Mouse (Mus musculus) heart, embryonic 15.5 days (tissue): ENCODE data around the gene Baiap2l1. TPM values are rescaled to one million over a fixed set of nuclear protein-coding genes. Genes with fewer than 3 reads are reported as not detected.
A peak's percentile ranks its signal among the peaks of the same experiment; 100 is the strongest.
"Not testable (repeated sequence)": the region's sequence is repeated elsewhere in the genome, so short reads cannot be mapped to it uniquely, and the experiment has no call there.

ENCODE experiments used
- ATAC-seq: fragments of 200-750 bp; cut with Nextera tagmentation; replicated peaks from 2 replicates; pipeline ENCODE4 v1.8.0; 2017; ENCODE audit warnings: low read depth, moderate TSS enrichment; ENCODE audit not compliant: insufficient number of reproducible peaks, insufficient read depth, low FRiP score
- H3K27ac ChIP-seq: fragments of 300-500 bp; sonication (generic); 2 replicates; pipeline ENCODE4 v1.5.1; 2015; ENCODE audit warnings: mild to moderate bottlenecking, inconsistent platforms
- H3K27me3 ChIP-seq: fragments of 300-500 bp; sonication (generic); 2 replicates; pipeline ENCODE4 v1.6.1; 2015; ENCODE audit warnings: inconsistent platforms
- H3K36me3 ChIP-seq: fragments of 300-500 bp; sonication (generic); 2 replicates; pipeline ENCODE4 v1.6.1; 2015; ENCODE audit warnings: mild to moderate bottlenecking, inconsistent platforms
- H3K4me1 ChIP-seq: fragments of 300-500 bp; sonication (generic); replicated peaks from 2 replicates; pipeline ENCODE4 v1.6.1; 2015; ENCODE audit warnings: inconsistent platforms
- H3K4me2 ChIP-seq: fragments of 300-500 bp; sonication (generic); 2 replicates; pipeline ENCODE4 v1.6.1; 2015; ENCODE audit warnings: inconsistent platforms, mild to moderate bottlenecking, moderate library complexity
- H3K4me3 ChIP-seq: fragments of 300-500 bp; sonication (generic); 2 replicates; pipeline ENCODE4 v1.5.1; 2015; ENCODE audit warnings: mild to moderate bottlenecking, inconsistent platforms
- H3K9ac ChIP-seq: fragments of 300-500 bp; sonication (generic); 2 replicates; pipeline ENCODE4 v1.6.1; 2015; ENCODE audit warnings: mild to moderate bottlenecking, inconsistent platforms
- H3K9me3 ChIP-seq: fragments of 300-500 bp; sonication (generic); replicated peaks from 2 replicates; pipeline ENCODE4 v1.6.1; 2016; ENCODE audit warnings: inconsistent platforms
- WGBS: fragments of 180-500 bp; shearing (Covaris S2); methylation state at CpG from one replicate; pipeline ENCODE4 v1.1.7; 2015; ENCODE audit warnings: mixed read lengths; 5-methylcytosine and 5-hydroxymethylcytosine counted together
- polyA plus RNA-seq: library from polyadenylated mRNA; unstranded; fragments of >200 nt; fragmentation: Nextera tagmentation; extraction: Ambion mirVana; gene quantifications from 2 replicates; pipeline ENCODE4 v1.2.1, GENCODE M21; 2015

Baiap2l1 gene
- polyA plus RNA-seq, 1 experiment from 2014 or later = 11.4 TPM

DNA sequence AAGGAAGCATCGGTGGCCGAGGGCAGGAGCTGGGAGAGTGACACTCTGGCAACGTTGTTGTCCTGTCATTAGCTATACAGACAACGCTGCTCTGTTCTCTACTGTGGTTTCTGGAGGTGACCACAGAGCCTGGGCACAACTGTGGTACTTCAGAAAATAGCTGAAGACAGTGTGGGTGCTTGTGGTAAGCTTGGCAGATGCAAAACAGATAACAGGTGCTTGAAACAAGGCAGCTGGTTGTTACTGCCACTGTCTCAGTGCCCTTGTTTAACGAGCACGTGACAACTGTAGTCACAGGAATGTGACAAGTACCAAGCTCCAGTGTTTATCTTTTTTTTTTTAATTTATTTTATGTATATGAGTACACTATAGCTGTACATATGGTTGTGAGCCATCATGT is 13.3 kb downstream of the Baiap2l1 start:
- H3K27ac ChIP-seq = no peak overlapping the region
- H3K4me3 ChIP-seq = no peak overlapping the region
- H3K4me2 ChIP-seq = no peak overlapping the region
- no peaks in the 10 kb centered on the region for H3K36me3 ChIP-seq
- 63% methylated on average over 6 of the region's 6 CpGs for WGBS
- no peak overlapping the region for H3K9ac ChIP-seq
- H3K4me1 ChIP-seq = no peaks in the 10 kb centered on the region
- ATAC-seq = no peak
- no peaks in the 10 kb centered on the region for H3K27me3 ChIP-seq
- no peaks in the 10 kb centered on the region for H3K9me3 ChIP-seq

DNA sequence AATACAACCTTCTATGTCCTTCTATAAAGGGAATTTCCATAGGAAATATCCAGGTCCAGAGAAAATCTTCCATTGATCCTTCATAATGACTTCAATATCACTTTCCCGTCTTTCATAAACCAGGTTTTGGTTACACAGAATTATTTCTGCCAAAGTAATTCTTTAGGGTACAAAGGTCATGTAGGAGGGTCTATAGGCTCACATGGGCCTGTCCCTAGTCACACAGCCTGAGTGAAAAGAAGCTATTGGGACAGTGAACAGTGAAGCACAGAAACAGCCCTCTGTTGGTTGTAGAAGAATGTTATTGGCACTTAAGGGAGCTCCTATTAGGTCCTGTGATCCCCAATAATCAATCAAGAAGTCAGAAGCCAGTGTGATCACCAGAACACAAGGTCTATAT is 16.8 kb downstream of the Baiap2l1 start:
- Histone ChIP-seq H3K36me3 (no peaks in the 10 kb centered on the region), H3K9me3 (no peaks in the 10 kb centered on the region), H3K4me3 (no peak overlapping the region), H3K27ac (no peak overlapping the region), H3K4me2 (no peak overlapping the region), H3K4me1 (peaks cover 8% of the 10 kb centered on the region), H3K9ac (no peak overlapping the region), H3K27me3 (no peaks in the 10 kb centered on the region)
- 75% methylated on average over 1 of the region's 1 CpGs for WGBS
- no peak for ATAC-seq

DNA sequence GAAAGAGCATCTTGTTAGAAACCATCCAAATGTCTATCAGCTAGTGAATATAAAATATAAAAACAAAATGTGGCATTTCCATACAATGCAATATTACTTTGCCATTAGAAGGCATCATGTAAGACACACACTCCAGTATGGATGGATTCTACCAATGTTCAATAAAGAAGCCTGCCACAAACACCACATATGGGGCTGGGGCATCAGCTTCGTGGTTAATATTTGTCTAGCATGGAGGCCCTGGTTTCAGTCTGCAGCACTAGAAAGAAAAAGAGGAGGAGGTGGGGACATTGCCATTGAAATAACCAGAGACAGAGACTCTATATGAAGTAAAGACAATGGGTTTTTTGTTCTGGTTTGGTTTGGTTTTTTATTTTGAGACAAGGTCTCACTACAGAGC is 19.1 kb downstream of the Baiap2l1 start:
- H3K27ac ChIP-seq = no peak overlapping the region
- H3K4me2 ChIP-seq = no peak overlapping the region
- no peak for ATAC-seq
- H3K9me3 ChIP-seq = no peaks in the 10 kb centered on the region
- H3K4me3 ChIP-seq = no peak overlapping the region
- 79% methylated on average over 1 of the region's 1 CpGs for whole genome bisulfite sequencing
- no peaks in the 10 kb centered on the region for H3K36me3 ChIP-seq
- no peak overlapping the region for H3K9ac ChIP-seq
- H3K4me1 ChIP-seq = peaks cover 8% of the 10 kb centered on the region
- no peaks in the 10 kb centered on the region for H3K27me3 ChIP-seq

DNA sequence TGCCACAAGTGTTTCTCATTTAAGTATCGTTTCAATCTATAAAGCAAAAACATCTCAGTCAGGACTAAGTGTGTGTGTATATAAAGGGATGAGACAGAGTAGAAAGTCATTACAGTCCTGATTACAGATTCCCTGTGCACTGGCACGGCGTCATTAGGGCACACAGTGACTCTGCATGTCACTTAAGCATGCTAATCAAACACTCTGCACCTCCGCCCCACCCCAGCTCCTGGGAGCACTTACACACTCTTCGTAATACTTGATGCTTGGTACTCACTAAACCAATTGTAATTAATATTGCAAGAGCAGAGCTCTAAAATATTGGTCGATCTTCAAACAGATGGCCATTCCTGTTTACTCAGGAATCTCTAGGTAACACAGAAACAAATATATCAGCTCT is 22.6 kb downstream of the Baiap2l1 start:
- not testable (repeated sequence) for H3K27ac ChIP-seq, H3K36me3 ChIP-seq, H3K4me3 ChIP-seq, H3K9me3 ChIP-seq, H3K9ac ChIP-seq, H3K27me3 ChIP-seq, H3K4me2 ChIP-seq, ATAC-seq
- peaks cover 12% of the 10 kb centered on the region for H3K4me1 ChIP-seq
- WGBS = 65% methylated on average over 6 of the region's 6 CpGs

DNA sequence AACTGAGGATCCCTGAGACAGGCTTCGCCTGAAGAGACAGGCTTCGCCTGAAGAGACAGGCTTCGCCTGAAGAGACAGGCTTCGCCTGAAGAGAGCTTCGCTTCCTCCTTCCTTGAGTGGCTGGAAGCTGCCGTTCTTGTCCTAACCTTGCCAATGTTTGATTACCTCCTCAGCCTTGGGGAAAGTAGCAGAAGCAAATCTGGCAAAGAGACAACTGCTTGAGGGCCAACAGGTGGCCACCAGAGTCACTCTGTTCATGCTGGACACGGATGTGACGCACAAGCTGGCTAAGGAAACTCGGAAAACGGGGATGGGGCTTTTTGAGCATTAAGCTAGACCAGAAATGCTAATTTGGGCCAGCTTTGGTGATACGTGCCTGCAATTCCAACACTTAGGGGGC is 23.9 kb downstream of the Baiap2l1 start:
- H3K36me3 ChIP-seq = no peaks in the 10 kb centered on the region
- ATAC-seq = no peak
- peaks cover 12% of the 10 kb centered on the region for H3K4me1 ChIP-seq
- no peak overlapping the region for H3K27ac ChIP-seq
- no peak overlapping the region for H3K9ac ChIP-seq
- H3K4me2 ChIP-seq = no peak overlapping the region
- H3K4me3 ChIP-seq = no peak overlapping the region
- no peaks in the 10 kb centered on the region for H3K9me3 ChIP-seq
- H3K27me3 ChIP-seq = no peaks in the 10 kb centered on the region
- 84% methylated on average over 11 of the region's 11 CpGs for WGBS

DNA sequence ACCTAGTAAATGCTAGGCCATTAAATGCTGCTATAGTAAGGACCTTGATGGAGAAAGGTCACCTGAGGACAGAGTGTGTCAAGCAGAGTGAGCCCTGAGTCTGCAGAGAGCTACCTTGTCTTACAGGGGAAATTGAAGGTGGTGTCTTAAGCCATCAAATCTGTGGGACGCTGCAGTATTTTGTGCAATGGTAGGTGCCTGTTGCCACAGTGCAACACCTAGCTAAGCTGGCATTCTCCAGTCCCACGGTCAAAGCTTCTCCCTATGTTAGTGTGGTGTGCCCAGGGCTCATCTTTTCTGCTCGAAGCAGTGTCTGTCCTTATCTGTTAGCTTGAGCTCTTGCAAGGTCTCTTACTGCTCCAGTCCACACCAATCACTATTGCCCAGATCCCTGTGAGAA is 35.2 kb downstream of the Baiap2l1 start:
- WGBS = 66% methylated on average over 3 of the region's 3 CpGs
- peaks cover 22% of the 10 kb centered on the region for H3K4me1 ChIP-seq
- no peaks in the 10 kb centered on the region for H3K9me3 ChIP-seq
- no peak overlapping the region for H3K9ac ChIP-seq
- H3K36me3 ChIP-seq = no peaks in the 10 kb centered on the region
- no peak overlapping the region for H3K4me2 ChIP-seq
- no peak for ATAC-seq
- no peaks in the 10 kb centered on the region for H3K27me3 ChIP-seq
- H3K27ac ChIP-seq = no peak overlapping the region
- H3K4me3 ChIP-seq = no peak overlapping the region

DNA sequence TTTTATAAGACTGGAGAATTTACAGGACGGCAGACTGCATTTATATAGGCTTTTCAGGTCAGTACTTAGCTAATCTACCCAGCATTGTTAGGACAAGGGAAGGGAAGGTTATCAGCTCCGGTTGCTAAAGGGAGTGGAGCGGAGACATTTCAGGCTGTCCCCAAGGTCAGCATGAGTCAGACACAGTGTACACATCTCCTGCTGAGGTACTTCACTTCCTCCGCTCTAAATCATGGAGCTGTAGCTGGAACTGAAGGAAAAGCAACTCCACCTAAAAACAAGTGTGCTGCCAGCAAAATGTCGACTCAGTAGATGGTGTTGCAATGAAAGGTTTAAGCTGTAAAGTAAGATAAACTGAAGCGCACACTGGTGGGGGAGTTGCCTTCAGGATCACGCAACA is 36.2 kb downstream of the Baiap2l1 start:
- Histone ChIP-seq H3K36me3 (no peaks in the 10 kb centered on the region), H3K4me2 (no peak overlapping the region; the same call in 1 of the 2 replicates), H3K4me3 (no peak overlapping the region), H3K27ac (peak overlapping the region; percentile 78), H3K9ac (no peak overlapping the region), H3K4me1 (peaks cover 22% of the 10 kb centered on the region), H3K9me3 (no peaks in the 10 kb centered on the region), H3K27me3 (no peaks in the 10 kb centered on the region)
- ATAC-seq = 0 out of 2 replicates have a peak, but pooled peaks have one; percentile 67
- WGBS = 22% methylated on average over 7 of the region's 7 CpGs

DNA sequence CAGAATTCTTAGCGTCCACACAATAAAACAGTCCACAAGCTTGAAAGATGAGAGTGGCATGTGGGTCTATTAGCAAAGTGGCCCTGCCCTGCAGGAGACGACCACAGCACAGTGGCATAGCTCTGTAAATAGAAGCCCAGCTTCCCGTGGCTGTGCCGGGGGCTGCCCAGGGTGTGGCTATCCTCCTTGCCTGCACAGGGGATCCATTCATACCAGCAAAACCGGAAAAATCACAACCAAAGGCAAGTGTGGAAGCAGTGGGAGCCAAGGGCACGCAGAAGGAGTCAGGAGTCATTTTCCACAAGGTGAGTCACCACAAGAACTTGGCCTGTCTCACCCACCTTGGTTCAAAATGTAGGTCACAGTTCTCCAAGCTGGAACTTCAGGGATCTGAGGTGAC is 39.6 kb downstream of the Baiap2l1 start:
- Histone ChIP-seq H3K9ac (no peak overlapping the region), H3K4me3 (no peak overlapping the region), H3K27ac (peak overlapping the region; percentile 18; the same call in 1 of the 2 replicates), H3K9me3 (no peaks in the 10 kb centered on the region), H3K4me1 (peaks cover 31% of the 10 kb centered on the region), H3K27me3 (no peaks in the 10 kb centered on the region), H3K4me2 (no peak overlapping the region), H3K36me3 (no peaks in the 10 kb centered on the region)
- WGBS = 45% methylated on average over 6 of the region's 6 CpGs
- ATAC-seq = no peak

DNA sequence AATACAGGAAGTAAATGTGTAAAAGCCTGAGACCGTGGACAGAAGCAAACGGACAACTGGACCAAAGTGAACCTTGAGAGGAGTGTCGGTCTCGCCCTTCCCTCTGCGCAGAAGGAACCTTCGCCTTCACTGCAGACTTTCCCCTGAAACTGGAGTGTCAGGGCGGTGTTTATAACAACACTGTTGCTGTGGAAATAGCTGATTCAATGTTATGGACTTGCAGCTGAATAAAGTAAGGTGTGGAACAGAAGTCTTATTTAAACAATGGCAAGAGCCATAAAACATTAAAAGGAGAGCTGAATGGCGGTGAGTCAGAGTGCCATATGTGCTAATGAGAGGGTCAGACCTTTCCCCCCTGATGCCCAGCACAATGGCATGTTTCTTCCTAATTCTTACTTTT is 40.5 kb downstream of the Baiap2l1 start:
- ATAC-seq = no peak
- H3K4me2 ChIP-seq = no peak overlapping the region
- no peak overlapping the region for H3K9ac ChIP-seq
- H3K36me3 ChIP-seq = no peaks in the 10 kb centered on the region
- peaks cover 36% of the 10 kb centered on the region for H3K4me1 ChIP-seq
- H3K27ac ChIP-seq = no peak overlapping the region
- no peaks in the 10 kb centered on the region for H3K9me3 ChIP-seq
- H3K27me3 ChIP-seq = no peaks in the 10 kb centered on the region
- no peak overlapping the region for H3K4me3 ChIP-seq
- 87% methylated on average over 8 of the region's 8 CpGs for WGBS

DNA sequence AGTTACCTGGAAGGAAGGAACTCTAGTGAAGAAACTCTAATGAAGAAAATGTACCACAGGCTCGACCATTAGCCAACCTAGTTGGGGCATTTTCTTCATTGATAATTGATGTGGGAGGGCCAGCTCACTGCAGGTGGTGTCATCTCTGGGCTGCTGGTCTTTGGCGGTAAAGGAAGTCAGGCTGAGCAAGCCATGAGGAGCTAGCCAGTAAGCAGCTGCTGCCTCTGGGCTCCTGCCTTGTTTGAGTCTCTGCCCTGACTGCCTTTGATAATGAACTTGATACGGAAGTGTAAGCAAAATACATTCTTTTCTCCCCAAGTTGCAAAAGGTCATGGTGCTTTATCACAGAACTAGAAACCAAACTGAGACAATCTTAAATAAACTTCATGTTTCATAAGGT is 41.5 kb downstream of the Baiap2l1 start:
- no peak for ATAC-seq
- H3K9ac ChIP-seq = no peak overlapping the region
- peaks cover 32% of the 10 kb centered on the region for H3K4me1 ChIP-seq
- H3K9me3 ChIP-seq = no peaks in the 10 kb centered on the region
- H3K36me3 ChIP-seq = no peaks in the 10 kb centered on the region
- H3K4me2 ChIP-seq = no peak overlapping the region
- WGBS = 67% methylated on average over 3 of the region's 3 CpGs
- H3K4me3 ChIP-seq = no peak overlapping the region
- H3K27me3 ChIP-seq = no peaks in the 10 kb centered on the region
- no peak overlapping the region for H3K27ac ChIP-seq

DNA sequence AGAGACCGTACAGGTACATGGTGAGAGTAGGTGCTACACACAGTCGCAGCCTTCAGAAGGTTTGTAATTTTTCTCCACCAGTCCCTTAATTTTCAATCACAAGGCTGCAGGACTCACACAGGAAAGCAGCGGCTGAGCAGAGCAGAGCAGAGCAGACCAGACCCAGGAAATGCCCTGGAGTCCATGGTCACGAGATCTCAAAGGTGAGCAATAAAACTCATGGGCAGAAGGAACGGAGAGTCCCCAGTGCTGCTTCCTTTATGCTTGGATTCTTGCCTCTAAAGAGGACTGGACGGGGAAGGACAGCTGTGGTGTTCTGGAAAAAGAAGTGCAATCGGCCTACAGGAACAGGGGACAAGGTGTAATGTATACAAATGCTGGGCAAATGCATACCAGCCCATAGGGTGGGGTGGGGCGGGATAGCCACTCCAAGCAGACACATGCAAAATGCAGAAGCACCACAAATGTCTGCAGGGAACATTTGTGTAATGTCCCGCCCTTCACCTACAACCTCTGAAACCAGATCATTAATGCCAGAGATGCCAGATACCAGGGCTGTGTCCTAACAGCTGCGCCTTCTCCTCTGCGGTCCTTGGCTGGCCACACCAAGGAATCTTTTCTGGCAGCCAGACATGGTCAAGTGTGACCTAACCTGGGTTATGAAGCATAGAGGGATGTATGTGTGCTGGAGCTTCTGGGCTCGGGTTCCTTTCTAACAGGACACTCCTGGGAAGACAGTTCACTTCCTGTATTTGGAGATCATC is 43.0 kb downstream of the Baiap2l1 start:
- no peak overlapping the region for H3K4me2 ChIP-seq
- no peak overlapping the region for H3K9ac ChIP-seq
- H3K27ac ChIP-seq = no peak overlapping the region
- no peak for ATAC-seq
- no peaks in the 10 kb centered on the region for H3K27me3 ChIP-seq
- H3K4me1 ChIP-seq = peaks cover 26% of the 10 kb centered on the region
- no peak overlapping the region for H3K4me3 ChIP-seq
- no peaks in the 10 kb centered on the region for H3K9me3 ChIP-seq
- no peaks in the 10 kb centered on the region for H3K36me3 ChIP-seq
- 81% methylated on average over 12 of the region's 12 CpGs for WGBS

DNA sequence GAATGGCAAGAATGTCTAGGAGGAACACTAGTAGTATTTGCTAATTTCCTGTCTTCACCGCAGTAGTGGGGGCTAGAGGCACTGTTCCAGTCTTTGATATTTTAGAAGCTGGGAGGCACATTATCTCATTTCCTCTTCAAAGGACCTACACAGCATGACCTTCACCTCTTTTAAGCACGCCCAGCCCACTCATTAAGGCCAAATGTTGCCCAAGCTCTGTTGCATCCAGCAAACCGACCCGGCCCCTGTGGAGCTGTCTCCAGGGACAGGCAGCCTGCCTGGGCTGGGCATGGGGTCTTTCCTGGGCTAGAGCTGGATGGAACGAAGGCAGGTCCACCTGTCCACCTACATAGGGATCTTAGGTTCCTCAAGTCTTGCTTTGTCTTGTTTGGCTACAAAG is 44.6 kb downstream of the Baiap2l1 start:
- no peak overlapping the region for H3K4me2 ChIP-seq
- no peaks in the 10 kb centered on the region for H3K9me3 ChIP-seq
- no peak overlapping the region for H3K9ac ChIP-seq
- peaks cover 29% of the 10 kb centered on the region for H3K4me1 ChIP-seq
- 14% methylated on average over 5 of the region's 5 CpGs for WGBS
- H3K36me3 ChIP-seq = no peaks in the 10 kb centered on the region
- no peak for ATAC-seq
- no peaks in the 10 kb centered on the region for H3K27me3 ChIP-seq
- peak overlapping the region; percentile 53; the same call in 1 of the 2 replicates for H3K27ac ChIP-seq
- H3K4me3 ChIP-seq = no peak overlapping the region
